Mouse (Mus musculus) lung, adult 2 months (tissue): ENCODE measurements at regions not wholly inside any gene's neighbourhood (a gene's known extent, or its start where the extent isn't known, plus 50 kb on each side); places are given as distances from the start of the nearest gene placed in this dataset.
A peak's percentile ranks its signal among the peaks of the same experiment; 100 is the strongest.

Source experiments
- DNase-seq: peaks from one replicate; pipeline ENCODE4 v3.0.0; 2022
- H3K4me1 ChIP-seq: fragments of 200-500 bp; 2 replicates; pipeline ENCODE4 v1.6.1; 2011; ENCODE audit warnings: low read length; ENCODE audit not compliant: control insufficient read depth, insufficient read depth
- H3K4me3 ChIP-seq: fragments of 200-500 bp; replicated peaks from 2 replicates; pipeline ENCODE3; 2011; ENCODE audit warnings: low read depth, mild to moderate bottlenecking, control low read depth, low read length; ENCODE audit errors: extremely low read depth
- CTCF ChIP-seq: fragments of 200-500 bp; IDR thresholded peaks from 2 replicates; pipeline ENCODE4 v1.5.1; 2011; ENCODE audit warnings: mild to moderate bottlenecking, low read length, control low read depth; ENCODE audit not compliant: insufficient read depth
- POLR2A ChIP-seq: fragments of 200-500 bp; IDR thresholded peaks from 2 replicates; pipeline ENCODE4 v1.6.1; 2011; ENCODE audit warnings: low read depth, mild to moderate bottlenecking, control low read depth, low read length, borderline replicate concordance; ENCODE audit errors: extremely low read depth
- WGBS: fragments of 180-500 bp; shearing (Covaris S2); methylation state at CpG from one replicate; pipeline ENCODE4 v1.1.7; 2018; 5-methylcytosine and 5-hydroxymethylcytosine counted together

DNA sequence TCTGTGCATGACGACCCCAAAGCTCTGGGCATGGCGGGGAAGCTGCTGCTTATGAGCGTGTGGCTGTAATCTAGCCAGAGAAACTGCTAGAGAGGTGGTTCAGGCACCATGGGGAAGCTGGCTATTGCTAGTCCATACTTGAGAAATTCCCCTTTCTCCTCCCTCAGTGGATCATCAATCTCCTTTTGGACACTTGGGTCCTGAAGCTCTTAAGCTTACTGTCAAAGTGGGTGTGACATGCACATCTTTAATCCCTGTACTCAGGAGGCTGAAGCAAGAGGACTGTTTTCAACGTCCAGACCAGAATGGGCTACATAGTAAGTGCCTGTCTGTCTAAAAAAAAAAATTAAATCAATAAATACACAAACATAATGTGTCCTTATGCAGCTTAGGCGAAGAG lies 125.0 kb downstream of the Irx5 start:
- TF ChIP-seq CTCF: no peak
- no peak for TF ChIP-seq POLR2A
- Histone ChIP-seq H3K4me3 (no peak overlapping the region), H3K4me1 (no peaks in the 10 kb centered on the region)
- no peak for DNase-seq
- WGBS: 76% methylated on average over 5 of the region's 5 CpGs

DNA sequence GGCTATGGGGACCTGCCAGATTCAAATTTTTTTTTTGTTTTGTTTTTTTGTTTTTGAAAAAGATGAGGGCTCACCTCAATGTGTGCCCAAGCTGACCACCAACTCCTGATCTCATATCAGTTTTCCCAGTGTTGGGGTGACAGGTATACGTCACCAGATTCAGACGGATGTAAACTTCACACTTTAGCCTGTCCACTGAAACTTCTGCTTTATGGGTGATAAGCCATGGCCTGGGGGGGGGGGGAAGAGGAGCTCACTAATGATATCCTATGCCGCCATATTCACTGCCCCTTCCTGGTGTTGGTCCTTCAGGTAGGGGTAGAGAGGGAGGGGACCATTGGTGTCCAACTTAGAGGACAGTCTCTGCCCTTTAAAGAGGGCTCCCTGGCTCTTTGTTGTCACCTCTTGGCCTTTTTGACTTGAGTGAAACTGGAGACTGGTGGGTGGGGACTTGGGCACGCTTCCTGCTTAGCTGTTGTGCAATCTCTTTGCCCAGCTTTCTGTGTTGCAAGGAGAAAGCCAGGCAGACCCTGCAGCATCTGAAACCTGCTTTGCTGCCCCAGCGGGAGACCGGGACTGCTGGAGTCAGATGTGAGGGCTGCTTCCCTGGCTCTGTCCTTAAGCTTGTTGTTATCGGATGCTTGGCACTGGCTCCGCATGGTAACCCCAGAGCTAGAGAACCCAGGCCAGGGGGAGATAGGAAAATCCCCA lies 125.8 kb downstream of the Irx5 start:
- no peak for TF ChIP-seq CTCF
- TF ChIP-seq POLR2A: no peak
- DNase-seq: peak; percentile 41
- Histone ChIP-seq H3K4me3 (no peak overlapping the region), H3K4me1 (no peaks in the 10 kb centered on the region)
- WGBS: 46% methylated on average over 8 of the region's 8 CpGs

DNA sequence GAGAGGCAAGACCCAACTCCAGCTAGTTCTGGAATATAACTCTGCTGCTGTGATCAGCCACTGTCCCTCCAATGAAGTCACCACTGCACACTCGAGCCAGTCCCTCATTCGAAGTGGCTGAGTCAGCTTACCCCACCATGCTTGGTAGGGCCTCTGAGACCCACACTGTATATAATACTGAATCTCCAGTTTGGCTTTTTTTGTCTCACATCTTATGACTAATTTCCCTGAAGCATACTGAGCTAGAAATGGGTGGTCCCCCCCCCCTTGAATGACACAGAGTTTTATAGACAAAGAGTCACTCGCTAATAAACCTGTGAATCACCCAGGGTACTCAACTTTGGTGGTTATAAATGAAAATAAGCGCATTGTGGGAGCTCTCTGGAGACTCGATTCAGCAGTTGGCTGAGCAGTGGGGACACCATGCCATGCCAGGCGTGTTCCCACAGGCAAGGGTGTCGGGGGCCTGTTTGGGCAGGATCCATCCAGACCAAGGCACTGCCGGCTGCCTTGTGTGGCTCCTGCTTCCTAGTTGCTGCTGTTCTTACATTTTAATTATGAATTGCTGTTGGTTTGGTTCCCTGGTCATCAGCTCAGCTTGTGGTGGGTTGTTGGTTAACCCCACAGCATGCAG lies 131.2 kb downstream of the Irx5 start:
- WGBS: 74% methylated on average over 8 of the region's 8 CpGs
- Histone ChIP-seq H3K4me1 (no peaks in the 10 kb centered on the region), H3K4me3 (no peak overlapping the region)
- no peak for DNase-seq
- TF ChIP-seq CTCF (no peak), POLR2A (no peak)

DNA sequence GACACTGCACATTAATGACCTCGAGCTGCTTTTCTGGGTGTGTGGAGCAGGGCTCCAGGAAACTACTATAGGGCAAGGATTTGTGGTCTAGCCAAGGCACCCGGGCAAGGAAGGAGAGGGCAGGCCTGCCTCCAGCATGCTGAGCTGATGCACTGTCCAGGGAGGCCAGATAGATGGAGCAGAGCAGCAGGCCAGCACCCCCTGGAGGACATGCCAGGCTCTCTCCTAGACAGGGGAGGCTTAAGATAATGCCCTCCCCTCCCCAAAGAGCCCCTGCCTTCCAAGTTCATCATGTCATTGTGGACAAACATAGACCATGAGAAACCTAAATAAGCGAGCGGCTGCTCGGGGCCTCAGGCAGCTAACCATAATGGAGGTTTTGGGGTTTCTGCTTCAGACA lies 134.1 kb downstream of the Irx5 start:
- peak; percentile 22; the same call in 1 of the 2 replicates for TF ChIP-seq CTCF
- TF ChIP-seq POLR2A: no peak
- DNase-seq: no peak
- H3K4me3 ChIP-seq: no peak overlapping the region
- no peaks in the 10 kb centered on the region for H3K4me1 ChIP-seq
- WGBS: 70% methylated on average over 5 of the region's 5 CpGs

DNA sequence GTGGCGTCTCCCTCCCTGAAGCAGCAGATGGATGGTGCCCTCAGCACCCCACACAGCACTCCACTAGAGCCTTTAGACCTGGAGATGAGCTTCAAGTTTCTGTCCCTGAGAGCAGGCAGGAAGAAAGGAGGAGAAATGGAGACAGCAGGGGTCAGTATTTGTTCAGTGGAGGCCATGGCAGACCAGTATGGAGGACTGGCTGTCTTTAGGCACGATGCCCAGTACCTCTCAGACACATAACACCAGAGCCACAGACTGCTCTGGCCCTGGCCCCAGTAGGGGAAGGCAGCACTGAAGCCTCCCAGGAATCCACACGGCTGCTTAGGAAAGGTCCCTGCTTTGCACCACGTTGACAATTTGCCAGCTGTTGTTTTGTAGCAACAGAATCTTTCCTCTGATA lies 136.0 kb downstream of the Irx5 start:
- no peak overlapping the region for H3K4me3 ChIP-seq
- no peaks in the 10 kb centered on the region for H3K4me1 ChIP-seq
- WGBS: 50% methylated on average over 4 of the region's 4 CpGs
- DNase-seq: peak; percentile 17
- TF ChIP-seq CTCF (no peak; the same call in 1 of the 2 replicates), POLR2A (no peak)

DNA sequence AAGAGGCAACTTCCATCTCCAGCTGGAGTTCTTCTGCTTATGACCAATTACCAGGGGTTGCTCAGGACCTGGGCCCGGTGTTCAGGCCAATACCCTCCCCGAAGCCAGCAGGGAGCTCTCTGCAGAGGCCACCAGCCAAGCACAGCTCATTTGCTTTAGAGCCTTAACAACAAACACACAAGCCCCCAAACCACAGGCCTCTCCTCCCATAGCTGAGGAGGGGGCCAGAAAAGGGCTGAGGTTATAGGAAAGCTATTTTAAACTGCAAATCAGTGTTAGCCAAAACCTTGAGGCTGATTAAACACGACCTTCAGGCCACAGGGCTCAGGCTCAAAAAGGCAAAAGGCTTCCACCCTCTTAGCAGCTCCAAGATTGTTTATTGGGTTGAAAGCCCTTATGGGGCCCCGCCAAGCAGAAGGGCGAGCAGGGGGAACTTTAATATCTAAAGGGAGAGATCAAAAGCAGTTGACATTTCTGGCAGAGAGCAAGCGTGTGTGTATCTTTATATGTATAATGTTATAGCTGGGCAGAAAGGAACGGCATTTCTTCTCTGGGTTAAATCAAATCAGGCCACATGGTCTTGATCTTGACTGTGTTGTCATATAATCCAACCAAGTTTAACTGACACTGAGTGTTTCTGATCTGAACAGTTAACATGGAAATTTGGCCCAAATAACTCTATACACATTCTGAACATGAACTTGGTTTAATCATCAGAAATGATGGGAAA lies 148.3 kb downstream of the Irx5 start:
- TF ChIP-seq POLR2A: no peak
- Histone ChIP-seq H3K4me3 (no peak overlapping the region), H3K4me1 (no peaks in the 10 kb centered on the region)
- DNase-seq: no peak
- WGBS: 57% methylated on average over 7 of the region's 7 CpGs

DNA sequence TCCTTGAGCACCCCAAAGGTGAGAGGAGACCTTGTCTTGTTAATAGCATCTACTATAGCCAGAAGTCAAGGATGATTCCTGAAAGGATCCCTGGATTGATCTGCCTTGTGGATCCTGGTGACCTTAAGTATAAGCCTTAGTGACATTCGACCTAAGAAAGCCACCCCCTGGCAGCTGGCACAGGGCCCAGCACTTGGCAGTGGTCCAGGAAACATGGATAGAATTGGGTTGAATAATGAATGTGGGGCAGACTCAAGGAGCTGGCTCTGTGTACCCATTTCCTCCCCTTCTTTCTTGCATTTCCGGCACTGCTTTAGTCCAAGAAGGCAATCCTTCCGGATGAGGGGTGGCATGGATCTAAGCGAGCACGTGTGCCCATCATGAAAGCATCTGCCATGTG lies 149.0 kb downstream of the Irx5 start:
- no peaks in the 10 kb centered on the region for H3K4me1 ChIP-seq
- WGBS: 24% methylated on average over 5 of the region's 5 CpGs
- DNase-seq: no peak
- H3K4me3 ChIP-seq: no peak overlapping the region
- TF ChIP-seq POLR2A (no peak), CTCF (no peak)

DNA sequence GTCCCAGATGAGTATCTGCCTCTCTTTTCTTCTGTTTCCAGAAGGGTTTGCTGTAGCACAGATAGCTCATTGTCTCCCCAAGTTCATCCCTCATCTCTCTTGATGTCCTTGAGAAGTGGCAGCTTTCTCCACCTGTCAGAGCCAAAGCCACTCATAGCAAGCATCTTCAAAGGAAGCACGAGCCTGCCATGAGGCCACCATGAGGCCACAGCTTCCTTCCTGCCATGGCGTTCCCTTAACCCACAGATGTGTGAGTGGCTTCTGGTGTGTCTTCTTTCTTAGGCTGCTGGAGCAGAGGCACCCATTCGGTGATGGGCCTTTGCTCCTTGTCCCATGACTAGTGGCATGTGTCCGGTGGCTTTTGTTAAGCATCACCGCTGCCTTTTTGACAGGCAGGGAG lies 149.5 kb downstream of the Irx5 start:
- TF ChIP-seq CTCF: no peak
- TF ChIP-seq POLR2A: no peak
- Histone ChIP-seq H3K4me3 (no peak overlapping the region), H3K4me1 (no peaks in the 10 kb centered on the region)
- no peak for DNase-seq
- WGBS: 68% methylated on average over 5 of the region's 5 CpGs

DNA sequence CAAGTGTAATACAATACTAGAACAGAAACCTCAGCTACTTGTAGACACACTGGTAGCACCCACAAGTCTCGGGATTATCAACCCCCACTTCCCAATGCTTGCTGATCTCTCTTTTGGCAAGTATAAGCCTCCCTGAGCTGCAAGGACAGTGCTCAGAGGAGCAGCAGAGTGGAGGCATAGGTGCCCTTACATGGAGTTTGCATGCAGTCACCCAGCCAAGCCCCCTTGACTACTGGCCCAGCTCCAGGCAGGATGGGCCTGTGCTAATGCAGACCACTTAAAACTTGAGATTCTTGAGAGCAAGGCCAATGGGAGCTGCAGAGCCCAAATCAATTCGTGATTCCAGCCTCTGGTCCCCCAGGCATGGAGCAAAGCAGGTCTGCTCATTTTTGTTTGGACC lies 158.0 kb downstream of the Irx5 start:
- H3K4me3 ChIP-seq: no peak overlapping the region
- TF ChIP-seq POLR2A: no peak
- no peak for TF ChIP-seq CTCF
- WGBS: 46% methylated on average over 2 of the region's 2 CpGs
- H3K4me1 ChIP-seq: no peaks in the 10 kb centered on the region
- no peak for DNase-seq

DNA sequence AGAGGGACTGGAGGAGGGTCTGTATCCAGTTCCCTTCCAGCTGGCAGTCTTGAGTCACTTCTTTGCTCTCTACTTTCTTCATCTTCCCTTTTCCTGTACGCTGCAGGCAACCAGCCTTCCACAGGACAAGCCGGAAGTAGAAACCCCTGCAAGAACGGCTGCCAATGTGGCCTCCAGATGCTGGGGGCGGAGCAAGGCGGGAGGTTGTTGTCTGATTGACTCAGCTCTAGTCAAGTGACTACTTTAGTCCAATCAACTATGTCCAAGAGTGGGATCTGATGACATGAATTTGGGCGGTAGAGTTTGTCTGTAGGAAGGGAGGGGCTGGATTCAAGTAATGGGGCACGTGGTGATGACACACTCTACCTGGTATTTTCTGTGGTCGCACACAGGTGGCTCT lies 156.1 kb upstream of the Irx6 start:
- WGBS: 69% methylated on average over 8 of the region's 8 CpGs
- no peak for TF ChIP-seq POLR2A
- TF ChIP-seq CTCF: no peak
- no peak for DNase-seq
- Histone ChIP-seq H3K4me1 (no peaks in the 10 kb centered on the region), H3K4me3 (no peak overlapping the region)
